Mouse (Mus musculus) retina, embryonic 14.5 days (tissue): ENCODE measurements at regions not wholly inside any gene's neighbourhood (a gene's known extent, or its start where the extent isn't known, plus 50 kb on each side); places are given as distances from the start of the nearest gene placed in this dataset.

ENCODE experiments used
- DNase-seq: peaks from one replicate; pipeline ENCODE4 v3.0.0-alpha.2; 2015; ENCODE audit warnings: low spot score

GRCm38 (mm10) chr19:32939692-32940091, 182.4 kb downstream of the Pten start:
- no peak for DNase-seq

GRCm38 (mm10) chr19:32940806-32941205, 183.5 kb downstream of the Pten start:
- no peak for DNase-seq

GRCm38 (mm10) chr19:32943594-32944230, 186.4 kb downstream of the Pten start:
- no peak for DNase-seq

GRCm38 (mm10) chr19:32947081-32947855, 190.0 kb downstream of the Pten start:
- DNase-seq, result no peak

- DNase-seq, result no peak
Measured at GRCm38 (mm10) chr19:32950252-32950651, 193.0 kb downstream of the Pten start.

- no peak for DNase-seq
Measured at GRCm38 (mm10) chr19:32950794-32951193, 193.5 kb downstream of the Pten start.

GRCm38 (mm10) chr19:32952425-32952824, 195.1 kb downstream of the Pten start:
- DNase-seq, result no peak

- DNase-seq, result no peak
Measured at GRCm38 (mm10) chr19:32952928-32953687, 195.8 kb downstream of the Pten start.

- DNase-seq, result peak; percentile 66
Measured at GRCm38 (mm10) chr19:32954001-32954605, 196.8 kb downstream of the Pten start.

GRCm38 (mm10) chr19:32954942-32955341, 197.6 kb downstream of the Pten start:
- DNase-seq, result no peak

GRCm38 (mm10) chr19:32956143-32956915, 199.0 kb downstream of the Pten start:
- DNase-seq, result peak; percentile 73

GRCm38 (mm10) chr19:32956916-32957558, 199.7 kb downstream of the Pten start:
- DNase-seq, result peak; percentile 49

GRCm38 (mm10) chr19:32958276-32958675, 201.0 kb downstream of the Pten start:
- no peak for DNase-seq

GRCm38 (mm10) chr19:32958791-32959190, 201.5 kb downstream of the Pten start:
- no peak for DNase-seq

GRCm38 (mm10) chr19:32959844-32960195, 202.5 kb downstream of the Pten start:
- DNase-seq, result no peak

GRCm38 (mm10) chr19:32960196-32960947, 203.1 kb downstream of the Pten start:
- peak; percentile 13 for DNase-seq

GRCm38 (mm10) chr19:32961525-32961924, 204.2 kb downstream of the Pten start:
- DNase-seq, result no peak

- DNase-seq, result no peak
Measured at GRCm38 (mm10) chr19:32963983-32964382, 206.7 kb downstream of the Pten start.

- no peak for DNase-seq
Measured at GRCm38 (mm10) chr19:32965488-32965887, 208.2 kb downstream of the Pten start.

GRCm38 (mm10) chr19:32969213-32969776, 212.0 kb downstream of the Pten start:
- DNase-seq, result peak; percentile 66
